Mouse (Mus musculus) embryonic facial prominence, embryonic 10.5 days (tissue): ENCODE data around the gene Cpped1. TPM values are rescaled to one million over a fixed set of nuclear protein-coding genes. Genes with fewer than 3 reads are reported as not detected.

Experiments used
- DNase-seq: peaks from one replicate; pipeline ENCODE4 v3.0.0-alpha.2; 2017; ENCODE audit warnings: low spot score
- H3K27ac ChIP-seq: fragments of 300-500 bp; sonication (generic); replicated peaks from 2 replicates; pipeline ENCODE4 v1.5.1; 2016; ENCODE audit warnings: mild to moderate bottlenecking
- H3K27me3 ChIP-seq: fragments of 300-500 bp; sonication (generic); replicated peaks from 2 replicates; pipeline ENCODE4 v1.6.1; 2016; ENCODE audit warnings: low read depth, mild to moderate bottlenecking; ENCODE audit not compliant: poor library complexity, severe bottlenecking
- H3K36me3 ChIP-seq: fragments of 300-500 bp; sonication (generic); replicated peaks from 2 replicates; pipeline ENCODE4 v1.6.1; 2016; ENCODE audit warnings: mild to moderate bottlenecking, moderate library complexity
- H3K4me1 ChIP-seq: fragments of 300-500 bp; sonication (generic); 2 replicates; pipeline ENCODE4 v1.6.1; 2016
- H3K4me3 ChIP-seq: fragments of 300-500 bp; sonication (generic); 2 replicates; pipeline ENCODE4 v1.5.1; 2016; ENCODE audit warnings: mild to moderate bottlenecking, moderate library complexity
- H3K9me3 ChIP-seq: fragments of 300-500 bp; sonication (generic); 2 replicates; pipeline ENCODE4 v1.6.1; 2016; ENCODE audit warnings: mild to moderate bottlenecking
- WGBS: fragments of 180-500 bp; shearing (Covaris S2); methylation state at CpG from one replicate; pipeline ENCODE4 v1.1.7; 2016; 5-methylcytosine and 5-hydroxymethylcytosine counted together
- polyA plus RNA-seq: library from polyadenylated mRNA; unstranded; fragments of >200 nt; fragmentation: Nextera tagmentation; extraction: Ambion mirVana; gene quantifications from 2 replicates; pipeline ENCODE4 v1.2.1, GENCODE M21; 2016

Gene Cpped1
- polyA plus RNA-seq, 1 experiment from 2014 or later = 15.5 TPM

- WGBS = 76% methylated on average over 7 of the region's 7 CpGs
- no peaks in the 10 kb centered on the region for H3K27me3 ChIP-seq
- H3K4me3 ChIP-seq = no peak overlapping the region
- no peaks in the 10 kb centered on the region for H3K9me3 ChIP-seq
- no peaks in the 10 kb centered on the region for H3K36me3 ChIP-seq
- no peak for DNase-seq
- H3K27ac ChIP-seq = no peak overlapping the region
- H3K4me1 ChIP-seq = peaks cover 10% of the 10 kb centered on the region; the same call in 1 of the 2 replicates
Measured at GRCm38 (mm10) chr16:11824833-11825232, 84.4 kb downstream of the Cpped1 start.

- Histone ChIP-seq H3K36me3 (no peaks in the 10 kb centered on the region), H3K27me3 (no peaks in the 10 kb centered on the region)
- 79% methylated on average over 8 of the region's 8 CpGs for WGBS
Measured at GRCm38 (mm10) chr16:11824385-11824784, 84.9 kb downstream of the Cpped1 start.

GRCm38 (mm10) chr16:11820791-11821190 is 88.5 kb downstream of the Cpped1 start:
- Histone ChIP-seq H3K27ac (no peak overlapping the region), H3K4me3 (no peak overlapping the region), H3K27me3 (no peaks in the 10 kb centered on the region), H3K36me3 (no peaks in the 10 kb centered on the region), H3K9me3 (no peaks in the 10 kb centered on the region), H3K4me1 (peaks cover 10% of the 10 kb centered on the region; the same call in 1 of the 2 replicates)
- DNase-seq = peak; percentile 38
- 64% methylated on average over 7 of the region's 7 CpGs for WGBS

More at GRCm38 (mm10) chr16:11824385-11824784, 84.9 kb downstream of the Cpped1 start:
- no peak for DNase-seq
- no peaks in the 10 kb centered on the region for H3K9me3 ChIP-seq
- H3K4me1 ChIP-seq = peaks cover 10% of the 10 kb centered on the region; the same call in 1 of the 2 replicates
- H3K27ac ChIP-seq = no peak overlapping the region
- no peak overlapping the region for H3K4me3 ChIP-seq

GRCm38 (mm10) chr16:11814935-11815650 is 94.2 kb downstream of the Cpped1 start:
- Histone ChIP-seq H3K27me3 (no peaks in the 10 kb centered on the region), H3K4me1 (no peaks in the 10 kb centered on the region), H3K27ac (no peak overlapping the region), H3K36me3 (no peaks in the 10 kb centered on the region), H3K4me3 (no peak overlapping the region), H3K9me3 (no peaks in the 10 kb centered on the region)
- no peak for DNase-seq
- 77% methylated on average over 10 of the region's 10 CpGs for WGBS

DNA sequence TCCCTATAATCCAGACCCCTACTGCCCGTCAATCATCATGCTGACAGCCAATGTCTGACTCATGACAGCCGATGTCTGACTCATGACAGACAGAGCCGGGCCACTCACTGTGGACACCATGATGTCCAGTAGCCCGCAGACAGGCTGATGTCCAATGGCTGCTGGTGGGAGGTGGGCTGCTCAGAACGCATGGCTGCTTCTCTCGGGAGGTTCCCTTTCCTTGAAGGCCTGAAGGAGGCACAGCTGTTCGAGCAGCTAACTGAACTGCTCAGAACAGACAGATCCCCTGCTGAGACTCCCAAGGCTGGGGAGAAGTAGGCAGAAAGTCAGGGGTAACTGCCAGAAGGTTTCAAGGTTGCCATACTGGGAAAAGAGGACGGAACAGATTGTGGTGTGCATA is 97.1 kb downstream of the Cpped1 start:
- WGBS = 83% methylated on average over 8 of the region's 8 CpGs
- no peaks in the 10 kb centered on the region for H3K27me3 ChIP-seq
- H3K4me3 ChIP-seq = no peak overlapping the region
- no peak for DNase-seq
- H3K4me1 ChIP-seq = peaks cover 4% of the 10 kb centered on the region
- H3K27ac ChIP-seq = no peak overlapping the region
- H3K9me3 ChIP-seq = no peaks in the 10 kb centered on the region
- no peaks in the 10 kb centered on the region for H3K36me3 ChIP-seq

DNA sequence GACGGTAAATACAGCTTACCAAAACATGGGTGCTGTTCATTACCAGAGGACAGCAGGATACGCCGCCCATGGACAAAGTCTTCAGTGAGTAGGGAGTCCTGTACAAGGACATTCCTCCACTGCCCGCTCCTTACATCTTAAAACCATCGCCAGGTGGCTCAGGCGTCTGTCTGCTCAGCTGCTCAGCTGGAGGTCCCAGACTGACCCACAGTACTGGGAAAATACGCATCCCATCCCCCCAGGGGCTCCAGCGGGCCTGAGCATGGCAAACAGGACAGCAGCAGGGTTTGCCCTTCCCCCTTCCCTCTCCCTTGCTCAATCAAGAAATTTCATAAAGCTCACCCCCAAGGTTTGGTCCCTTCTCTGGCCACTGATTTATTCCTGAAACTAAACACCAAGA is 99.6 kb downstream of the Cpped1 start:
- H3K36me3 ChIP-seq = no peaks in the 10 kb centered on the region
- H3K4me3 ChIP-seq = no peak overlapping the region
- H3K9me3 ChIP-seq = no peaks in the 10 kb centered on the region
- H3K4me1 ChIP-seq = peaks cover 11% of the 10 kb centered on the region
- no peaks in the 10 kb centered on the region for H3K27me3 ChIP-seq
- no peak for DNase-seq
- WGBS = 36% methylated on average over 8 of the region's 8 CpGs
- no peak overlapping the region for H3K27ac ChIP-seq

- DNase-seq = no peak
- Histone ChIP-seq H3K4me1 (peaks cover 7% of the 10 kb centered on the region; the same call in 1 of the 2 replicates), H3K9me3 (no peaks in the 10 kb centered on the region), H3K36me3 (no peaks in the 10 kb centered on the region), H3K4me3 (no peak overlapping the region), H3K27me3 (no peaks in the 10 kb centered on the region), H3K27ac (no peak overlapping the region; the same call in 1 of the 2 replicates)
- 87% methylated on average over 7 of the region's 7 CpGs for WGBS
Measured at GRCm38 (mm10) chr16:11801960-11802539, 107.2 kb downstream of the Cpped1 start.

GRCm38 (mm10) chr16:11795758-11796460 is 113.3 kb downstream of the Cpped1 start:
- H3K27me3 ChIP-seq = no peaks in the 10 kb centered on the region
- no peaks in the 10 kb centered on the region for H3K36me3 ChIP-seq
- DNase-seq = no peak
- H3K4me1 ChIP-seq = no peaks in the 10 kb centered on the region
- WGBS = 73% methylated on average over 7 of the region's 7 CpGs
- H3K27ac ChIP-seq = no peak overlapping the region
- H3K9me3 ChIP-seq = peaks cover 3% of the 10 kb centered on the region; the same call in 1 of the 2 replicates
- H3K4me3 ChIP-seq = no peak overlapping the region

- Histone ChIP-seq H3K27ac (no peak overlapping the region), H3K9me3 (peaks cover 3% of the 10 kb centered on the region; the same call in 1 of the 2 replicates), H3K27me3 (no peaks in the 10 kb centered on the region), H3K4me3 (no peak overlapping the region), H3K4me1 (no peaks in the 10 kb centered on the region), H3K36me3 (no peaks in the 10 kb centered on the region)
- no peak for DNase-seq
- 73% methylated on average over 4 of the region's 4 CpGs for WGBS
Measured at GRCm38 (mm10) chr16:11794628-11795027, 114.6 kb downstream of the Cpped1 start.

DNA sequence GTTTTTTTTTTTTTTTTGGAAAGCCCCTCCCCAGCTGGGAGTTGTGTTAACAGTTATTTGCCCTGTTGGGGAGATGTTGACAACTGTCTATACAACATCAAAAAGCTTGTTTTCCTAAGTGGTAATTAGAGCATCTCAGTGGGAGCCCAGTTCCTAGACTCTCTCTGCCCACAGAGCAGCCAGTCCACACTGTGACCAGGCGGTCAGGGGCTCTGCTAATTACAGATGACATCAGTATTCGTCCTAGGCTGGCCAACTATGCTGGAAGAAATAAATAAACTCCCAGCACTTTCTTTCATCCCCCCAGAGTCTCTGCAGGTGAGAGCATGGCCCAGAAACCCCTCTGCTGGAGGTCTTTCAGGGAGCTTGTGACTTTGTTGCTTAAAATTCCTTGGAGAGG is 115.9 kb downstream of the Cpped1 start:
- peaks cover 3% of the 10 kb centered on the region; the same call in 1 of the 2 replicates for H3K9me3 ChIP-seq
- no peak overlapping the region for H3K27ac ChIP-seq
- H3K4me1 ChIP-seq = 0 out of 2 replicates have a peak, but pooled peaks cover 3% of the 10 kb centered on the region
- no peak for DNase-seq
- 19% methylated on average over 2 of the region's 2 CpGs for WGBS
- H3K36me3 ChIP-seq = no peaks in the 10 kb centered on the region
- H3K4me3 ChIP-seq = no peak overlapping the region
- no peaks in the 10 kb centered on the region for H3K27me3 ChIP-seq

GRCm38 (mm10) chr16:11790476-11790875 is 118.8 kb downstream of the Cpped1 start:
- Histone ChIP-seq H3K36me3 (no peaks in the 10 kb centered on the region), H3K4me1 (0 out of 2 replicates have a peak, but pooled peaks cover 6% of the 10 kb centered on the region), H3K27me3 (no peaks in the 10 kb centered on the region), H3K9me3 (peaks cover 3% of the 10 kb centered on the region; the same call in 1 of the 2 replicates), H3K27ac (no peak overlapping the region), H3K4me3 (no peak overlapping the region)
- 92% methylated on average over 3 of the region's 3 CpGs for WGBS
- DNase-seq = no peak

GRCm38 (mm10) chr16:11785806-11786205 is 123.4 kb downstream of the Cpped1 start:
- H3K27ac ChIP-seq = no peak overlapping the region
- H3K4me1 ChIP-seq = peaks cover 15% of the 10 kb centered on the region; the same call in 1 of the 2 replicates
- DNase-seq = no peak
- no peak overlapping the region for H3K4me3 ChIP-seq
- no peaks in the 10 kb centered on the region for H3K9me3 ChIP-seq
- 73% methylated on average over 4 of the region's 4 CpGs for WGBS
- H3K27me3 ChIP-seq = no peaks in the 10 kb centered on the region
- H3K36me3 ChIP-seq = no peaks in the 10 kb centered on the region
